Mouse (Mus musculus) adrenal gland, postnatal 14 days (tissue): ENCODE measurements around the gene Fastk. TPM values are rescaled to one million over a fixed set of nuclear protein-coding genes. Genes with fewer than 3 reads are reported as not detected.

ENCODE experiments used
- DNase-seq: peaks from one replicate; pipeline ENCODE4 v3.0.0; 2021; ENCODE audit warnings: mixed read lengths
- total RNA-seq: library from RNA; stranded (reverse); gene quantifications from 2 replicates; pipeline ENCODE4 v1.2.3, GENCODE M21; 2021

The Fastk gene
- total RNA-seq, 1 experiment from 2014 or later: 113 TPM

- DNase-seq: no peak
Measured at GRCm38 (mm10) chr5:24391864-24392263, 53.2 kb downstream of the Fastk start, which contains the start of gene Atg9b. Atg9b (minus strand) TSS chr5:24392143.

GRCm38 (mm10) chr5:24389658-24390020, 55.4 kb downstream of the Fastk start:
- DNase-seq: no peak

- peak; percentile 47 for DNase-seq
Measured at GRCm38 (mm10) chr5:24389011-24389657, 56.0 kb downstream of the Fastk start.

Other genes with a start within 250 kb of the Fastk start
- gene Kcnh2, start 93.7 kb downstream of the Fastk start, total RNA-seq: 10.7 and 11.1 TPM in 2 replicates
- gene Nos3, start 80.5 kb downstream of the Fastk start, total RNA-seq: 16.8 and 18.3 TPM in 2 replicates
- gene Atg9b, start 53.1 kb downstream of the Fastk start, total RNA-seq: 0.41 and 0.60 TPM in 2 replicates
- gene Abcb8, start 51.6 kb downstream of the Fastk start, total RNA-seq: 80.9 and 92.2 TPM in 2 replicates
- gene Asic3, start 31.9 kb downstream of the Fastk start, total RNA-seq: 1.1 TPM in 1 of 2 replicates, not detected in the other
- 38.5 and 38.7 TPM in 2 replicates for gene Cdk5, start 21.8 kb downstream of the Fastk start, total RNA-seq
- gene Slc4a2, start 21.4 kb downstream of the Fastk start, total RNA-seq: 57.6 and 60.5 TPM in 2 replicates
- 8.6 and 10.6 TPM in 2 replicates for gene Tmub1, start 2.6 kb upstream of the Fastk start, total RNA-seq
- gene Agap3, start 6.9 kb upstream of the Fastk start, total RNA-seq: 64.0 and 72.0 TPM in 2 replicates
- gene Gbx1, start 81.9 kb upstream of the Fastk start, total RNA-seq: not detected in 2 replicates
- 0.15 and 0.19 TPM in 2 replicates for gene Asb10, start 95.7 kb upstream of the Fastk start, total RNA-seq
- gene 4931409K22Rik, start 111.5 kb upstream of the Fastk start, total RNA-seq: not detected in 2 replicates
- 59.3 and 67.0 TPM in 2 replicates for gene Abcf2, start 132.2 kb upstream of the Fastk start, total RNA-seq
- gene Chpf2, start 141.5 kb upstream of the Fastk start, total RNA-seq: 32.3 and 44.0 TPM in 2 replicates
- 15.5 and 24.3 TPM in 2 replicates for gene Smarcd3, start 179.1 kb upstream of the Fastk start, total RNA-seq
- 45.4 and 50.7 TPM in 2 replicates for gene Nub1, start 240.2 kb upstream of the Fastk start, total RNA-seq